Mouse (Mus musculus) layer of hippocampus, adult 2 months (tissue): ENCODE data around the gene Spocd1. TPM values are rescaled to one million over a fixed set of nuclear protein-coding genes. Genes with fewer than 3 reads are reported as not detected.

ENCODE experiments used
- DNase-seq, 2 experiments: peaks; one replicate each; pipeline ENCODE4 v3.0.0; 2022; ENCODE audit warnings: low spot score in 2 of 2
- H3K27ac ChIP-seq: fragments of 200-600 bp; 2 replicates; pipeline ENCODE4 v1.8.1; 2022
- H3K4me3 ChIP-seq: fragments of 200-600 bp; 2 replicates; pipeline ENCODE4 v1.8.1; 2022; ENCODE audit warnings: mild to moderate bottlenecking
- CTCF ChIP-seq: fragments of 200-600 bp; conservative IDR thresholded peaks from 2 replicates; pipeline ENCODE4 v1.8.1; 2022; ENCODE audit warnings: antibody characterized with exemption, mild to moderate bottlenecking, moderate library complexity
- total RNA-seq, 2 experiments: library from RNA; stranded (reverse); gene quantifications; 2 replicates each; pipeline ENCODE4 v1.2.3; 2021

The Spocd1 gene
- total RNA-seq, 2 experiments from 2014 or later = 0.42 to 1.0 TPM

DNA sequence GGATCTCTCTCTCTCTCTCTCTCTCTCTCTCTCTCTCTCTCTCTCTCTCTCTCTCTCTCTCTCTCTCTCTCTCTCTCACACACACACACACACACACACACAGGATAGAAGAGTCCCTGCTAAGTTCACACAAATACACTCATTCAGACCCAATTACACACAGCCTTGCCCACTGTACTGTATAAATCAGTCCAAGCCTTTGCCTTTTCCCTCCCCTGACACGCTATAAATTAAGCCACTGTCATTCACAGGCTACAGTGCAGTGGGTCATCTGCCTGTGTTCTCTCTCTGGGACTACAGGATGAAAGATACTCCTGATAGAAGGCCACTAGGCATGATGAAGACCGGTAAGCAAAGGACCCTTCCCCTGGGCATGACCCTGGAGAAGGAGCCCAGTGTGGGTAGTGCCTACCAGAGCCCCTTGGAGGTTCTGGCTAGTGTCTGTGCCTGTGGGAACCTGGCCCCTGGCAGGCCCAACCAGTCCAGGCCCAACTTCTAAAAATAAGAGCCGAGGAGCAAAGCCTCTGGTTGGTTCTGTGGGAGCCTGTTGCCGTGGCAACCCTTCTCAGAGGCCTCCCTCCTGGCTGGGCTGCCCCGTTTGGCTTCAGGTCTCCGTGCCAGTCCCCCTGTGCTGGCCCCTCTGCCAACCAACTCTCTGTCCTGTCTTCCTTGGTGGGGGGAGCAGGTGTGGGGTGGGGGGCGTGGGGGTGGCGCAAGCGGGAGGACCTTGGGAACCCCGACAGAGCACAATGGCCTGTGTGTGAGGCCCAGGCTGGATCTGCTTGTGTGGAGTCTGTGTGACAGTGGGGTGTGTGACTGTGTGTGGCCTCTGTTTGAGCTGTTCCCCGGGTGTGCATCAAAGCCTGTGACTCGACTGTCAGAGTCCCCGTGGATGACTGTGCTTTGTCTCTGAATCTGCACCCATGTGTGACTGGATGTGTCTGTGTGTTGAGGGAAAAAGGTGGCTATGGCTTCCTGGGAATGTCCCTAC lies 38.3 kb downstream of the Spocd1 start:
- Histone ChIP-seq H3K27ac (peak overlapping the region; percentile 92), H3K4me3 (no peak overlapping the region; the same call in 1 of the 2 replicates)
- peak; percentile 70 to 83 for DNase-seq
- no peak for TF ChIP-seq CTCF

DNA sequence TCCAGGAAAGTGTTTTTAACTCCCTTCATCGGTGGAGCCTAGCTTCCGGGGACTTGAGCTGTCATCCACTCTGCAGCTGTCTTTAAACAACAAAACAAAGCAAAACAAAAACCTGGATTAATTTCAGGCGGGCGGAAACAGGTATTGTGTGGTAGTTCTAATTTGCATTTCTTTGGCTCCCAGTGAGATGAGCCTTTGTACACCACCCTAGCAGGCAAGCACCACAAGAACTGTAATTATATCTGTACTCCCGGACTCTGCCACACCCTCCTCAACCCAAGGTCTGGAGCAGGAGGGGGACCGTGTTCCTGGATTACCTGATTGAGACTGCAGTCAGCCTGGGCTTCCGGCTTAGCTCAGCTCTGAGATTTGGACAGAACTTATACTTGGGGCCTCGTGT lies 41.1 kb downstream of the Spocd1 start:
- no peak overlapping the region for H3K4me3 ChIP-seq
- H3K27ac ChIP-seq = no peak overlapping the region
- no peak for TF ChIP-seq CTCF
- DNase-seq = no peak

DNA sequence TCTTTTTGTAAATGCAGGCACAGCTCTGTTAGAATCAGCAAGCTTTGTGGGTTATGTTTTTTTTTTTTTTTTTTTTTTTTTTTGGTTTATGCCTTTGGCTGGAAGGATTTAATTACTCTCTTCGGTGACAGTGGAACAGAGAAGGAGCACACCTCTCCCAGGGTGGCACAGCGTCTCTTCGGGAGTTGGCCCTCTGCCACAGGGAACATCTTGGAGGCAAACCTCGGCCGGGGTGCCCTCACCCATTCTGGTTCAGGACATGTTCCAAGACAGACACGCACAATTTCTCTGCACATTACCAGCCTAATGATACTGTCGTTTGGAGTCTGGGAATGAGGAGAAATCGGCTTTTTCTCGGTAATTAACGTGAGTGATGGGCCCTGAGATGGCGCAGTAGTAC lies 41.8 kb downstream of the Spocd1 start:
- H3K27ac ChIP-seq = no peak overlapping the region
- no peak for DNase-seq
- TF ChIP-seq CTCF = no peak
- no peak overlapping the region for H3K4me3 ChIP-seq

DNA sequence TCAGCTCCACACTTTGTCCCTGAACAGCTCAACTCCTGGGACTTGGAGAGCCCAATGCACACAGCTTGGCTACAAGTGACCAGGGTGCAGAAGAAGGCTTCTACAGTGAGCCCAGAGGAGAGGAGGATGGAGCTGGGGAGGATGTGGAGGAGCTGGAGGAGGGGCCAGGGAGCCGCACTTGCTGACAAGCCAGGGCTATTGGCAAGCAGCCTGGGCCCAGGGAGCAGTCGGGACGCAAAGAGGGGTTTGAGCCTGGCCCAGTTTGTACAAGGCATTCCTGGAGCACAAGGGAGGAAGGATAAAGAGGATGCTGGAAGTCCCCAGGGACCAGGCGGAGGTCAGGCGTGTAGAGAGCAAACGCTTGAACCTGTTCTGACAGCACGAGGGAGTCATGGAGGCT lies 42.9 kb downstream of the Spocd1 start:
- 0 out of 2 replicates have a peak overlapping the region, but pooled peaks have one; percentile 10 for H3K27ac ChIP-seq
- H3K4me3 ChIP-seq = no peak overlapping the region
- DNase-seq = no peak
- TF ChIP-seq CTCF = no peak

DNA sequence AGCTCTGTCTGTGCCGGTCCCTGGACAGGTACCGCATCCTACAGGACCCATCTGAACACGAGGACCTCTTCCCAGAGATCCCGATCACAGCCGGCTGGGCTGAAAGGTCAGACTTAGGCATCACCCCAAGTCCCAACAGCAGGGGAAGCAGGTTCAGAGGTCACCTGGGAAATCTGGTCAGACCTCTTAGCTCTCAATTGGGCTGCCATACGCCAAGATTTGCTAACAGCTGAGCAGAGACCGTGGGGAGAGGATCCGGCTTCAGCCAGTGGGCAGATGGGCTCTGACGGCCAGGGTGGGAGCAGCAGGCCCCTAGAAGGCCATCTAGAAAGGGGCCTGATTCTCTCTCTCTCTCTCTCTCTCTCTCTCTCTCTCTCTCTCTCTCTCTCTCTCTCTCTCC lies 45.2 kb downstream of the Spocd1 start:
- no peak for DNase-seq
- no peak overlapping the region for H3K4me3 ChIP-seq
- no peak for TF ChIP-seq CTCF
- no peak overlapping the region for H3K27ac ChIP-seq

DNA sequence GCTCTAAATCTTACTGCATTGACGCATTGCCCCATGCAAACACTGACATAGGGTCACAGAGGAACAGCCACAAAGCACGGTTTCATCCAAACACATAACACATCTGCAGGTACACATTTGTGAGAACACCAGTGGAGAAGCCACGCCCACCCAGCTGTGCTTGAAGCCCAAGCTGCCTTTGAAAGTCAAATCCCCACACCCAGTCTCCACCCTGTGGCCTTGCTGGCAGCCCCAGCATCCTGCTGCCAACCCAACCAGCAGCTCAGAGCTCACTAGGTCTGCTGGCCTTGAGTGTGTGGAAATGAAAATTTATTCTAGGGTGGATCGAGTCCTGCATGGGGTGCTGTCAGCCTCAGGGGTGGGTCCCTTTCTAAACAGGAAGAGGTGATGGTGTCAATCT lies 48.2 kb downstream of the Spocd1 start:
- Histone ChIP-seq H3K27ac (no peak overlapping the region), H3K4me3 (no peak overlapping the region)
- no peak for TF ChIP-seq CTCF
- no peak for DNase-seq

DNA sequence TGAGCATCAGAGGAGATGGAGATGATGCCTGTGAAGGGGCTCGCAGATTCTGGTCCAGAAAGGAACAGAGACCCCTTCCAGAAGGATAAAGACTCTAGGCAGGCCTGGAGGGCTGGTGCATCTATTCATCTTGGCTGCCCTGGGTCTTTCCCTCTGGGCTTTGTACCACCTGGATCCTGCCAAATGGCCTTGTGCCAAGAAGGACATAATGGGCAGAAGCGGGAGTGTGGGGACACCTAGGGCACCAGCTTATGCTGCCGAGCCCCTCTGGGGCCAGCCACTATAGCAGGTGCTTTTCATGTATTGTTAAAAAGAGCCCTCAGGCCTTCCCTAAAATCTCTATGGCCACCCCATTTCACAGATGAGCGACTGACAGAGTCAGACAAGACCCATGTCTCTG lies 49.2 kb downstream of the Spocd1 start:
- no peak for TF ChIP-seq CTCF
- DNase-seq = no peak
- Histone ChIP-seq H3K4me3 (no peak overlapping the region), H3K27ac (peak overlapping the region; percentile 60)

DNA sequence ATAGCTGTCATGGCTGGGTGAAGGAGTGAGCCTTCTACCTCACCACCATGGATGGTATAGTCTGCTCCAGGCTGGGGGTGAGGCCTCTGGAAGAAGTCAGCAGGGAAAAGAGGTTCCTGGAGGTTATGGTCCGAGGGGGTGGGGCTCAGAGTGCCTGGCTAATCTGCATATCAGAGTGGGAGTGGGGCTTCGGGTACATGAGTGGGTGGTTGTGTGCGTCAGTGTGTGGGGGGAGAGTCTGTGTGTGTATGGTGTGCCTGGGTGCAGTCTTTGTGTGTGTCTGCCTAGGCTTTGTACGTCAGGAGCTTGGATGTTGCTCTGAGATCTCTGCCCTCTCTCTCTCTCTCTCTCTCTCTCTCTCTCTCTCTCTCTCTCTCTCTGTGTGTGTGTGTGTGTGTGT lies 49.9 kb downstream of the Spocd1 start:
- no peak overlapping the region for H3K4me3 ChIP-seq
- H3K27ac ChIP-seq = peak overlapping the region; percentile 60; the same call in 1 of the 2 replicates
- TF ChIP-seq CTCF = no peak
- peak in 1 of 2 experiments; percentile 64 for DNase-seq

DNA sequence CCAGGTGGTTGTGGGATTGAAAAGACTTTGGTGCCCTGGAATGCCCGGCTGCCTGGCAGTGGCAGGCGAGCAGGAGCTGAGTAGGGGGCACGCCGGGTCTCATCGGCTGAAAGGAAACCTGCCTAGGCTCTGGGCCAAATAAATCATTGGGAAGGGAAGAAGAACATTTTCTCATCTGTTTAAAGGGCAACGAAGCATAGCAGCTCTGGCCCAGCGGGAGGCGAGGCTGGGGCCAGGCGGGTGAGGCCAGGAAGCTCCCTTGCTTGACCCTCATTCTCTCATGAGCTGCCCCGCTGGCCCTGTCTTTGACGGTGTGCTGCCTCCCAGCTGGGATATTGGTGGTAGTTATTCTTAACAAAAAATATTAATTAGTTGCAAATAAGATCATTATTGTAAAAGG lies 52.6 kb downstream of the Spocd1 start:
- Histone ChIP-seq H3K27ac (peak overlapping the region; percentile 73; the same call in 1 of the 2 replicates), H3K4me3 (no peak overlapping the region; the same call in 1 of the 2 replicates)
- no peak for TF ChIP-seq CTCF
- no peak for DNase-seq

DNA sequence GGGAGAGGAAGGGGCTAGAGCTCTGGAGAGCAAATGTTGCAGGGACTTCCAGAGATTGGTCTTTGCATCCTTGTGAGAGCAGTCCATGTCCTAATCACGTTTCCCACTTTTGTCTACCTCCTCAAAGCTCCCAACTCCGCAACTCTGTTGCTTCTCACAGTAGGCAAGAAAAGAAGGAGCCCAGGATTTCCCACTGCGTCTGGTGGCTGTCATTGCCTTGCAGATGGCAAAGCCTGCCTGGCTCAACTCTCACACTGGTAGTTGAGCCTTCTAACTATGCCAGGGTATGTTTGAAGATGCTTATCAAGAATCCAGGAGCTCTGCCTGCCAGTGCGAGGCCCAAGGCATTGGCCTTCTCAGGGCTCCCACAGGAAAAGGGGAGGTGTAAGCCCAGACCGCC lies 54.0 kb downstream of the Spocd1 start:
- TF ChIP-seq CTCF = no peak
- H3K4me3 ChIP-seq = peak overlapping the region; percentile 84
- H3K27ac ChIP-seq = peak overlapping the region; percentile 96
- DNase-seq = no peak

DNA sequence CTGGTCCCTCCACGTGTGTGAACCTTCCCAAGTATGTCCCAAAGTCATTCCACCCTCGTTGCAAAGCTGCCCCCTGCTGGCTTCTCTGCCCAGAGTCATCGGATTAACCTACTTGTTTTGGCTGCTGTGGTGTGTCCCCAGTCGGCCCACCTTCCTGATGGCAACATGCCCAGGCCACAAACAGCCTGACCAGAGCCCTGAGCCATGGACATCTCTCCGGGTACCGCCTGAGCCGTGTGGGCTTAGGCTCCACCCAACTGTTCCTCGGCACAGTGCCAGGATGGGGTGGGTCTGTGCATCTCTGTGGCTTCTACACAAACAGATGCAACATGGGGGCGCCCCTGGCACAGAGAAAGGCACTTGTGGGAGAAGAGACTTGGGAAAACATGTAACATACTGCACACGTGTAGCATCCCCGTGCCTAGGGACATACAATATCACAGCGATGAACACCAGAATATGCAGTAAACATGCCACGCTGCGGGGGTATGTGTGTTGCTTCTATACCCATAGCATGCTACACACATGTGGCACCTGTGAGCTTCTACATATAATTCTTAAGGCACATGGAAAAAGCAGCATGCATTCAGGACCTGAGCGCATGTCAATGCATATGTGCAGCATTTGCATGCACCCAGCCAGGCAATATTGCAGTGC lies 54.8 kb downstream of the Spocd1 start:
- peak; percentile 92 to 93 for DNase-seq
- peak; percentile 78 for TF ChIP-seq CTCF
- H3K27ac ChIP-seq = peak overlapping the region; percentile 96
- H3K4me3 ChIP-seq = peak overlapping the region; percentile 84

DNA sequence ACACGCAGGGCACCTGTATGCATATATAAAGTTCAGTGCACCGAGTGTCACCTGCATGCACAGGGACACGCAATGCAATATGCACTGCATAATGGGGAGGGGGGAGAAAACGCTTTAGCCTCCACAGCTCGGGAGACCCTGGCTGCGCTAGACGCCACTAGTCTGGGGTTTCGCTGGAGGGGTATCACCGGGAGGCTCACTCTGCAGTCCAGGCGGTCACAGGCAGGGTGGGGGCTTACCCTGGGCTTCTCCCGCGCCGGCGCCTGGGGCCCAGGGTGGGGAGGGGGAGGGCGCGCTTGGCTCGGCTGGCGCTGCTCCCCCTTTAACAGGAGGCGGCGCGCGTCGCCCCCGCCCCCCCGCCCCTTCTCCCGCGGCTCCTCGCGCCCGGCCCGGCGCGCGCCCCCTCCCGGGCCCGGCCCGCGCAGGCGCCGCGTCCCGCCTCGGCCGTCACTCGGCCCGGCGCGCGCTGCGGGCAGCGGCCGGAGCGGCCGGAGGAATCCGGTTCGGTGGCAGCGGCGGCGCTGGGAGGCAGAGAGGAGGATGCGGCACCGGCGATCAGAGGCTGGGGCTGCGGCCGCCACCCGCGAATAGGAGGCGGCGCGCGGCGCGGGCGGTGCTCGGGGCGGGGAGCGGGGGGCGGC lies 55.5 kb downstream of the Spocd1 start, which contains the start of gene Adgrb2:
Adgrb2 (plus strand) TSS at position 450 of the 641 bp plus-strand sequence.
- TF ChIP-seq CTCF = no peak
- Histone ChIP-seq H3K4me3 (peak within 1 kb of the TSS; percentile 84), H3K27ac (peak within 1 kb of the TSS; percentile 99)
- DNase-seq = no peak

DNA sequence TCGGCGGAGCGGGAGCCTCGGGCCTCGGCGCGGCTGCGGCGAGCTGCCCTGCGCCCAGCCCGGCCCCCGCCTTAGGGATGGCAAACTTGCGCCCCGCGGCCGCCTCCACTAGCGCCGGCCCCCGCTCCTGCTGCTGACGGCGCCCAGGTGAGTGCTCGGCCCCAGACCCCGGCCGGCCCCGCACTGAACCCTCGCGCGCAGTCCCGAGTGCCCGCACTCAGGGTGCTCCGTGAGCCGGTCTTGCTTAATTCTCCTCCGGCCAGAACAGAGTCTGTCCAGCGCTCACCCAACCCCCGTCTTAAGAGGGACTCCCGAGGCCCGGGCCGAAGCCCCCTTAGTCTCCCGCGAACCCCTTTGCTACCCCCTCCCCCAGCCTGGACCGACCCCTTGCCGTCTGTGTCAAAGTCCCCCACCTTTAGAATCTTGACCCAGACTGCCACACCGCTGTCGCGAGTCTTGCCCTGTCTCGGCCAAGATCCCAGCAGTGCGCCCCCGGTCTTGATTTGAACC lies 56.2 kb downstream of the Spocd1 start:
- Histone ChIP-seq H3K27ac (peak overlapping the region; percentile 99), H3K4me3 (peak overlapping the region; percentile 84)
- DNase-seq = no peak
- no peak for TF ChIP-seq CTCF
